Mouse (Mus musculus) cerebellum, adult 2 months (tissue): Measurements from ENCODE around the gene Pbxip1. TPM values are rescaled to one million over a fixed set of nuclear protein-coding genes. Genes with fewer than 3 reads are reported as not detected.

Experiments used
- DNase-seq, 2 experiments: peaks; one replicate each; pipeline ENCODE4 v3.0.0; 2021
- H3K27ac ChIP-seq: fragments of 200-500 bp; 2 replicates; pipeline ENCODE4 v1.5.1; 2012; ENCODE audit warnings: low read length, control low read depth, inconsistent platforms; ENCODE audit not compliant: insufficient read depth
- H3K27me3 ChIP-seq: fragments of 200-500 bp; 2 replicates; pipeline ENCODE4 v1.6.1; 2012; ENCODE audit warnings: inconsistent platforms, mild to moderate bottlenecking, low read length, moderate library complexity; ENCODE audit not compliant: control insufficient read depth, insufficient read depth
- H3K4me1 ChIP-seq: fragments of 200-500 bp; 2 replicates; pipeline ENCODE4 v1.6.1; 2011; ENCODE audit warnings: low read length; ENCODE audit not compliant: control insufficient read depth, insufficient read depth
- H3K4me3 ChIP-seq: fragments of 200-500 bp; replicated peaks from 2 replicates; pipeline ENCODE3; 2011; ENCODE audit warnings: mild to moderate bottlenecking, low read depth, low read length, control low read depth; ENCODE audit not compliant: insufficient read depth
- CTCF ChIP-seq: fragments of 200-500 bp; IDR thresholded peaks from 2 replicates; pipeline ENCODE4 v1.5.1; 2011; ENCODE audit warnings: low read depth, mild to moderate bottlenecking, control low read depth, low read length, moderate library complexity, borderline replicate concordance; ENCODE audit not compliant: insufficient read depth
- POLR2A ChIP-seq: fragments of 200-500 bp; IDR thresholded peaks from 2 replicates; pipeline ENCODE4 v1.6.1; 2011; ENCODE audit warnings: low read length, control low read depth, borderline replicate concordance; ENCODE audit not compliant: insufficient read depth
- WGBS: fragments of 180-500 bp; shearing (Covaris S2); methylation state at CpG from one replicate; pipeline ENCODE4 v1.1.7; 2018; 5-methylcytosine and 5-hydroxymethylcytosine counted together
- polyA plus RNA-seq: library from polyadenylated mRNA; depleted of rRNA; stranded (reverse); fragments of >200 nt; gene quantifications from 2 replicates; pipeline ENCODE4 v1.2.3, GENCODE M21; 2012

Gene Pbxip1
- polyA plus RNA-seq, 1 experiment: 30.5 TPM

GRCm38 (mm10) chr3:89430171-89431159, 6.0 kb upstream of the Pbxip1 start, which contains the start of gene Pygo2:
Gene Pygo2, plus strand, starts transcription at chr3:89430214.
- peaks cover 13% of the 10 kb centered on the region for H3K4me1 ChIP-seq
- peak; percentile 91 to 95 for DNase-seq
- 2% methylated on average over 67 of the region's 68 CpGs for WGBS
- no peaks in the 10 kb centered on the region for H3K27me3 ChIP-seq
- peak within 1 kb of the TSS; percentile 79 for H3K4me3 ChIP-seq
- H3K27ac ChIP-seq: peak within 1 kb of the TSS; percentile 80
- peak; percentile 90 for TF ChIP-seq POLR2A
- no peak for TF ChIP-seq CTCF

- H3K4me3 ChIP-seq: no peak overlapping the region
- DNase-seq: no peak
- 78% methylated on average over 8 of the region's 8 CpGs for whole genome bisulfite sequencing
- peaks cover 16% of the 10 kb centered on the region for H3K4me1 ChIP-seq
- no peaks in the 10 kb centered on the region for H3K27me3 ChIP-seq
- TF ChIP-seq CTCF: no peak
- TF ChIP-seq POLR2A: no peak
- no peak overlapping the region for H3K27ac ChIP-seq
Observed at GRCm38 (mm10) chr3:89432606-89433005, 3.9 kb upstream of the Pbxip1 start.

- no peak for DNase-seq
- TF ChIP-seq POLR2A (no peak), CTCF (no peak)
- Histone ChIP-seq H3K27ac (no peak overlapping the region), H3K27me3 (no peaks in the 10 kb centered on the region), H3K4me3 (no peak overlapping the region), H3K4me1 (peaks cover 16% of the 10 kb centered on the region)
- WGBS: 74% methylated on average over 11 of the region's 11 CpGs
Observed at GRCm38 (mm10) chr3:89434532-89434931, 2.0 kb upstream of the Pbxip1 start.

- 33% methylated on average over 7 of the region's 7 CpGs for WGBS
- Histone ChIP-seq H3K4me3 (no peak overlapping the region), H3K27ac (no peak overlapping the region), H3K27me3 (no peaks in the 10 kb centered on the region), H3K4me1 (peaks cover 16% of the 10 kb centered on the region)
- no peak for DNase-seq
- no peak for TF ChIP-seq CTCF
Observed at GRCm38 (mm10) chr3:89435041-89435440, 1.5 kb upstream of the Pbxip1 start.

- 23% methylated on average over 5 of the region's 5 CpGs for WGBS
- H3K4me1 ChIP-seq: peaks cover 8% of the 10 kb centered on the region; the same call in 1 of the 2 replicates
- TF ChIP-seq POLR2A (no peak), CTCF (no peak)
- no peaks in the 10 kb centered on the region for H3K27me3 ChIP-seq
- H3K27ac ChIP-seq: no peak overlapping the region
- no peak overlapping the region for H3K4me3 ChIP-seq
- DNase-seq: no peak
Observed at GRCm38 (mm10) chr3:89437269-89437668, 763 bp downstream of the Pbxip1 start.

- no peak for DNase-seq
- WGBS: 37% methylated on average over 2 of the region's 2 CpGs
- no peak overlapping the region for H3K4me3 ChIP-seq
- H3K27me3 ChIP-seq: no peaks in the 10 kb centered on the region
- peaks cover 3% of the 10 kb centered on the region; the same call in 1 of the 2 replicates for H3K4me1 ChIP-seq
- H3K27ac ChIP-seq: no peak overlapping the region
- TF ChIP-seq POLR2A (no peak), CTCF (no peak)
Observed at GRCm38 (mm10) chr3:89440691-89441090, 4.2 kb downstream of the Pbxip1 start.

GRCm38 (mm10) chr3:89448720-89449537, 12.4 kb downstream of the Pbxip1 start:
- Histone ChIP-seq H3K27ac (no peak overlapping the region), H3K27me3 (no peaks in the 10 kb centered on the region), H3K4me3 (no peak overlapping the region), H3K4me1 (peaks cover 4% of the 10 kb centered on the region; the same call in 1 of the 2 replicates)
- TF ChIP-seq CTCF: no peak
- DNase-seq: no peak
- WGBS: 54% methylated on average over 13 of the region's 13 CpGs

GRCm38 (mm10) chr3:89449541-89449940, 13.0 kb downstream of the Pbxip1 start:
- TF ChIP-seq CTCF (peak; percentile 90), POLR2A (no peak)
- 22% methylated on average over 7 of the region's 7 CpGs for WGBS
- peaks cover 4% of the 10 kb centered on the region; the same call in 1 of the 2 replicates for H3K4me1 ChIP-seq

More at GRCm38 (mm10) chr3:89449541-89449940, 13.0 kb downstream of the Pbxip1 start:
- DNase-seq: peak; percentile 65 to 76
- no peak overlapping the region for H3K4me3 ChIP-seq
- no peak overlapping the region for H3K27ac ChIP-seq
- H3K27me3 ChIP-seq: no peaks in the 10 kb centered on the region
